Mouse (Mus musculus): Measurements from ENCODE around the gene Umad1. TPM values are rescaled to one million over a fixed set of nuclear protein-coding genes. Genes with fewer than 3 reads are reported as not detected.

The Umad1 gene
- polyA plus RNA-seq, 1 experiment from 2014 or later, result 55.5 TPM

DNA sequence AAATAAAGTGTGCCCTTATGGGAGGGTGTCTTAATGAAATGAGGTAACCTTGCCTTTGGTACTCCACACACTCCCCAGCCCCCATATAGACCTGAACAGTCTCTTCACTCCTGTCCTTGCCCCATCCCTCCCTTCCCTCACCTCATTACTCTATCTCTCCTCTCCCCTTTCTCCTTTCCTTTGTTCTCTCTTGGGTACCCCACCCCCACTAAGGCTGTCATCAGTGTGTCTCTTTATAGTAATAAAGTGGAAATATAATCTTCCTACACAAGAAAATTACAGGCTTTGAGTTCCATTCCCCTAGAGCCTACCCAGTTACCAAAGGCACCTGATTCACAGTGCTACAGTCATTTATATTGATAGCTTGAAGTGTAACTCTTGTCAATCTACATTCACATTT is 135.0 kb downstream of the Umad1 start:
- Histone ChIP-seq H3K9me3 (ENCODE audit: control insufficient read depth, low read length) (no peaks in the 10 kb centered on the region), H3K4me2 (replicated peaks) (no peak overlapping the region), H3K4me3 (replicated peaks; ENCODE audit: low read length) (no peak overlapping the region), H3K36me3 (replicated peaks; ENCODE audit: control insufficient read depth, insufficient read depth) (no peaks in the 10 kb centered on the region), H3K9ac (no peak overlapping the region), H3K4me1 (replicated peaks; ENCODE audit: control insufficient read depth, insufficient read depth, low read length) (0 out of 2 replicates have a peak, but pooled peaks cover 3% of the 10 kb centered on the region), H3K27me3 (ENCODE audit: control insufficient read depth, insufficient read depth, low read length) (no peaks in the 10 kb centered on the region), H3K27ac (no peak overlapping the region)
- no peak for DNase-seq (ENCODE audit: low spot score)
- ATAC-seq (ENCODE audit: low FRiP score), result 0 out of 2 replicates have a peak, but pooled peaks have one; percentile 31

DNA sequence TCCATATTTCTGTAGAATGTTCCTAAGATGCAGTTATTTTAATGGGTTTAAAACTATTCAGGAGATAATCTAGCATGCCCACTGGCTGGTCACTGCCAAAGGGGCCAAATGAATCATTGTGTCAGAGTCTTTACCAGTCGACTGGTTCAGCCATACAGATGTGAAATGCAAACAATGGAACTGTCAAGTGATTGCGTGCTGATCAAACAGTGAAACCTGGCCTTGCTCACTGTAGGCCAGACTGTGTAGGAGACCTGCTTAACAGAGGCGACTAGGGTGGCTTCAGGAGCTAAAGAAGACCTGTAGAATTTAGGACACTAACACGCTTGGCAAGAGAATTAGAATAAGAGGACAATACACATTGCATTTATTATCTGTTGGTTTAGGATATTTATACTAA is 136.0 kb downstream of the Umad1 start:
- Histone ChIP-seq H3K9me3 (ENCODE audit: control insufficient read depth, low read length) (no peaks in the 10 kb centered on the region), H3K36me3 (replicated peaks; ENCODE audit: control insufficient read depth, insufficient read depth) (no peaks in the 10 kb centered on the region), H3K4me3 (replicated peaks; ENCODE audit: low read length) (no peak overlapping the region), H3K9ac (no peak overlapping the region), H3K4me2 (replicated peaks) (no peak overlapping the region), H3K4me1 (replicated peaks; ENCODE audit: control insufficient read depth, insufficient read depth, low read length) (0 out of 2 replicates have a peak, but pooled peaks cover 3% of the 10 kb centered on the region), H3K27ac (no peak overlapping the region), H3K27me3 (ENCODE audit: control insufficient read depth, insufficient read depth, low read length) (no peaks in the 10 kb centered on the region)
- 23% methylated on average over 4 of the region's 4 CpGs for WGBS
- ATAC-seq (ENCODE audit: low FRiP score) (no peak), DNase-seq (ENCODE audit: low spot score) (no peak)

DNA sequence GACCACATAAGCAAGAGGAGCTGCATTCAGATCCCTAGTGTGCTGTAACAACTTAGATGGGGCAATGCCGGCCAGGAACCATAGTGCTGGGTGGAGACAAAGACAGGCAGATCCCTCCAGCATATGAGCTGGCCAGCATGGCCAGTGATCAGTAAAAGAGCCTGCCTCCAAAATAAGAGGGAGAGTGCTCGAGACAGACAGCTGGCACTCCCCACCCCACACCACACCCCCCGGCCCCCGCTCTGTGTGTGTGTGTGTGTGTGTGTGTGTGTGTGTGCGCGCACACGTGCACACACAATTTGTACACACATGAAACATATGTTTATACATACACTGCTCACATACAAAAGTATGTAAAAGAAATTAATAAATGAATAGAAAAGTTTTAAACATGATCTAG is 138.2 kb downstream of the Umad1 start:
- Histone ChIP-seq H3K9me3 (ENCODE audit: control insufficient read depth, low read length) (no peaks in the 10 kb centered on the region), H3K36me3 (replicated peaks; ENCODE audit: control insufficient read depth, insufficient read depth) (0 out of 2 replicates have a peak, but pooled peaks cover 3% of the 10 kb centered on the region), H3K4me1 (replicated peaks; ENCODE audit: control insufficient read depth, insufficient read depth, low read length) (0 out of 2 replicates have a peak, but pooled peaks cover 3% of the 10 kb centered on the region), H3K4me3 (replicated peaks; ENCODE audit: low read length) (no peak overlapping the region), H3K9ac (no peak overlapping the region), H3K4me2 (replicated peaks) (no peak overlapping the region), H3K27ac (no peak overlapping the region), H3K27me3 (ENCODE audit: control insufficient read depth, insufficient read depth, low read length) (no peaks in the 10 kb centered on the region)
- DNase-seq (ENCODE audit: low spot score), result no peak
- no peak for ATAC-seq (ENCODE audit: low FRiP score)
- WGBS, result 83% methylated on average over 7 of the region's 7 CpGs

DNA sequence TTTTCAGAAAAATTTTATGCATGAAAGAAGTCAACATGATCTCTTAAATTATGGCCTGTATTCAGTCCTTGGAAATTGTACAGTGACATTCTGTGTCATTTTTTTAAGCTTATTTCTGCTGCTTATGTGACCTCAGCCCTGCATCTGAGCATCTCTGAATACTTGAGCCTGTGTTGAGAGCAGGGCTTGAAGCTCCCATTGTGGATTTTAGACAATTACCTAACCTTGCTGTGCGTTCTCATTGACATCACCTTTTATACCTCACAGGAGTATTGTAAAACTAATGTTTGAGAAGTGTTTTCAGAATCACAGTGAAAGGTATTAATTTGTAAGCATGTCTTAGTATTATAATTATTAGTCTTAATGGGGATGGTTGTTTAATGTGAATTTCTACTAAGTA is 140.6 kb downstream of the Umad1 start:
- ATAC-seq (ENCODE audit: low FRiP score) (no peak), DNase-seq (ENCODE audit: low spot score) (no peak)
- no peak overlapping the region for H3K4me2 ChIP-seq (replicated peaks)
- H3K36me3 ChIP-seq (replicated peaks; ENCODE audit: control insufficient read depth, insufficient read depth), result 0 out of 2 replicates have a peak, but pooled peaks cover 3% of the 10 kb centered on the region
- no peaks in the 10 kb centered on the region for H3K9me3 ChIP-seq (ENCODE audit: control insufficient read depth, low read length)
- 0 out of 2 replicates have a peak, but pooled peaks cover 3% of the 10 kb centered on the region for H3K4me1 ChIP-seq (replicated peaks; ENCODE audit: control insufficient read depth, insufficient read depth, low read length)
- H3K27ac ChIP-seq, result no peak overlapping the region
- H3K27me3 ChIP-seq (ENCODE audit: control insufficient read depth, insufficient read depth, low read length), result no peaks in the 10 kb centered on the region
- no peak overlapping the region for H3K4me3 ChIP-seq (replicated peaks; ENCODE audit: low read length)
- H3K9ac ChIP-seq, result no peak overlapping the region
- WGBS, result 62% methylated on average over 1 of the region's 1 CpGs

DNA sequence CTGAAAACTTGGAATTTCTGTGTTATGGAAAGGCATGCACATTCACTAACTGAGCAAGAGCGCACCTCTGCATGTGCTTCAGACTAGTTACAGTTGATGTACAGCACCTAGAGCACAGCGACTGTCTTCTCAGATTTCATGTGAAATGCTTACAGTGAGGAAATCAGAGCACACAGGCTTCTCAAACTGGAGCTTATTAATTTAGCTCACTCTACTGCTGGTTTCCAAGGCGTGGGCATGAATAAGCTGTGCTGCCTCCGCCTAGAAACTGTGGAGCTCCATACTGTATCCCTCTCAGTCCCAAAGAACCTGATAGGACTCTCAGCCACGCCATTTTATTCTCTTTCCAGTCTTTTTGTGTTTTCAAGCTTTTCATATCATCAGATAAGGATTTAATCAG is 144.0 kb downstream of the Umad1 start:
- Histone ChIP-seq H3K4me2 (replicated peaks) (no peak overlapping the region), H3K27ac (no peak overlapping the region), H3K4me1 (replicated peaks; ENCODE audit: control insufficient read depth, insufficient read depth, low read length) (no peaks in the 10 kb centered on the region), H3K9ac (no peak overlapping the region), H3K9me3 (ENCODE audit: control insufficient read depth, low read length) (no peaks in the 10 kb centered on the region), H3K4me3 (replicated peaks; ENCODE audit: low read length) (no peak overlapping the region), H3K36me3 (replicated peaks; ENCODE audit: control insufficient read depth, insufficient read depth) (0 out of 2 replicates have a peak, but pooled peaks cover 3% of the 10 kb centered on the region), H3K27me3 (ENCODE audit: control insufficient read depth, insufficient read depth, low read length) (no peaks in the 10 kb centered on the region)
- 90% methylated on average over 5 of the region's 5 CpGs for WGBS
- ATAC-seq (ENCODE audit: low FRiP score) (no peak), DNase-seq (ENCODE audit: low spot score) (no peak)

DNA sequence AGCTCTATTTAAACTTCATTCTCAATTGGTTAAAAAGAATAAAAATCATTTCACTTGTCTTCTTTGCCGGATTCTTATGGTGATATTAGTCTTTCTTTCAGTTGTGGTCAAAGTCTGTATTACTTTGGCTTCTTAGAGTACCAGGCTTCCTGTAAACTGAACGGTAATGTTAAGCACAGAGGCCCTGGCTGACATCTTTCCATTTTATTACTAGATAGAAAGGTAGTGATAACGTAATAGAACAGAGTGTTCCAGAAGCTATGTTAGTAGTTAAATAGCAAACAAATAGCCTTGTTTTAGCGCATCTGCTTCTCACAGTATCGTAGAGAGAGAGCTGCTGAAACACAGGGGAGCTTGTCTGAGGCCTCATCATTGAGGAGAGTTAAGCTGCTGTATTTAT is 146.8 kb downstream of the Umad1 start:
- DNase-seq (ENCODE audit: low spot score) (no peak), ATAC-seq (ENCODE audit: low FRiP score) (no peak)
- Histone ChIP-seq H3K9ac (no peak overlapping the region), H3K36me3 (replicated peaks; ENCODE audit: control insufficient read depth, insufficient read depth) (0 out of 2 replicates have a peak, but pooled peaks cover 3% of the 10 kb centered on the region), H3K4me1 (replicated peaks; ENCODE audit: control insufficient read depth, insufficient read depth, low read length) (no peaks in the 10 kb centered on the region), H3K9me3 (ENCODE audit: control insufficient read depth, low read length) (no peaks in the 10 kb centered on the region), H3K27me3 (ENCODE audit: control insufficient read depth, insufficient read depth, low read length) (no peaks in the 10 kb centered on the region), H3K27ac (no peak overlapping the region), H3K4me2 (replicated peaks) (no peak overlapping the region), H3K4me3 (replicated peaks; ENCODE audit: low read length) (no peak overlapping the region)
- 91% methylated on average over 5 of the region's 5 CpGs for WGBS

DNA sequence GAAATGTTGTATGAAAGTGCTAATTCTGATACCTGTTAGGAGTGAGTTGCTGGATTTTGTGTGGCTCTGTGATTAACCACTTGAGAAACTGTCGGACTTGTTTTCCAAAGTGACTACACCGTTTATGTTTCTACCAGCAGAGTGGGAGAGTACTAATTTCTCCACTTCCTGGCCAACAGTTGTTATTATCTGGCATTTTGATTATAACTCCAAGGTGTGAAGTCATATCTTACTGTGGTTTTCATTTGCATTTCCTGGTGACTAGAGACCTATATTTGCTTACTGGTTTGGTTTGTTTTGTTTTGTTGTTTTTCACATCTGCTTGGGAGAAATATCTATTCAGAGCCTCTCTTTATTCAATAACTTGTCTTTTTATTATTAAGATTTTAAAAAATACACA is 149.2 kb downstream of the Umad1 start:
- Histone ChIP-seq H3K9me3 (ENCODE audit: control insufficient read depth, low read length) (no peaks in the 10 kb centered on the region), H3K4me1 (replicated peaks; ENCODE audit: control insufficient read depth, insufficient read depth, low read length) (no peaks in the 10 kb centered on the region; the same call in 1 of the 2 replicates), H3K9ac (no peak overlapping the region), H3K4me3 (replicated peaks; ENCODE audit: low read length) (no peak overlapping the region), H3K4me2 (replicated peaks) (no peak overlapping the region), H3K27me3 (ENCODE audit: control insufficient read depth, insufficient read depth, low read length) (no peaks in the 10 kb centered on the region), H3K36me3 (replicated peaks; ENCODE audit: control insufficient read depth, insufficient read depth) (no peaks in the 10 kb centered on the region), H3K27ac (no peak overlapping the region)
- WGBS, result 92% methylated on average over 2 of the region's 2 CpGs
- no peak for ATAC-seq (ENCODE audit: low FRiP score)
- no peak for DNase-seq (ENCODE audit: low spot score)

DNA sequence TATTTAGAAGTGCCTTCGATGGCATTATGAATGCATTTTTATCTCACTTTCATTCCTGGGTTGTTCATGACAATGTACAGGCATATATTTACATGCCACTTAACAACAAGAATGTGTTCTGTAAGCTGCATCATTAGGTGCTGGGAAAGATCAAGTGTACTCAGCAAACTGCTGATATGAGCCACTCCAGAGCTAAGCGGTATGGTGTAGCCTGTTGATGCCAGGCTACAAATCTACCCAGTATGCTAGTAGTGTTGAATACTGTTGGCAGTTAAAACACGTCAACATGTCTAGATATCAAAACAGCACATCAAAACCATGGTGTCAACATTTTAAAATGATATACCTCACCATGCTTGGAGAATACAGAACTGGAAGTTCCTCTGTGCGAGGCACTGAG is 150.8 kb downstream of the Umad1 start:
- Histone ChIP-seq H3K27ac (no peak overlapping the region), H3K9ac (no peak overlapping the region), H3K27me3 (ENCODE audit: control insufficient read depth, insufficient read depth, low read length) (no peaks in the 10 kb centered on the region), H3K9me3 (ENCODE audit: control insufficient read depth, low read length) (no peaks in the 10 kb centered on the region), H3K4me1 (replicated peaks; ENCODE audit: control insufficient read depth, insufficient read depth, low read length) (no peaks in the 10 kb centered on the region; the same call in 1 of the 2 replicates), H3K4me2 (replicated peaks) (no peak overlapping the region), H3K36me3 (replicated peaks; ENCODE audit: control insufficient read depth, insufficient read depth) (no peaks in the 10 kb centered on the region), H3K4me3 (replicated peaks; ENCODE audit: low read length) (no peak overlapping the region)
- ATAC-seq (ENCODE audit: low FRiP score) (no peak), DNase-seq (ENCODE audit: low spot score) (no peak)
- 86% methylated on average over 4 of the region's 4 CpGs for WGBS

DNA sequence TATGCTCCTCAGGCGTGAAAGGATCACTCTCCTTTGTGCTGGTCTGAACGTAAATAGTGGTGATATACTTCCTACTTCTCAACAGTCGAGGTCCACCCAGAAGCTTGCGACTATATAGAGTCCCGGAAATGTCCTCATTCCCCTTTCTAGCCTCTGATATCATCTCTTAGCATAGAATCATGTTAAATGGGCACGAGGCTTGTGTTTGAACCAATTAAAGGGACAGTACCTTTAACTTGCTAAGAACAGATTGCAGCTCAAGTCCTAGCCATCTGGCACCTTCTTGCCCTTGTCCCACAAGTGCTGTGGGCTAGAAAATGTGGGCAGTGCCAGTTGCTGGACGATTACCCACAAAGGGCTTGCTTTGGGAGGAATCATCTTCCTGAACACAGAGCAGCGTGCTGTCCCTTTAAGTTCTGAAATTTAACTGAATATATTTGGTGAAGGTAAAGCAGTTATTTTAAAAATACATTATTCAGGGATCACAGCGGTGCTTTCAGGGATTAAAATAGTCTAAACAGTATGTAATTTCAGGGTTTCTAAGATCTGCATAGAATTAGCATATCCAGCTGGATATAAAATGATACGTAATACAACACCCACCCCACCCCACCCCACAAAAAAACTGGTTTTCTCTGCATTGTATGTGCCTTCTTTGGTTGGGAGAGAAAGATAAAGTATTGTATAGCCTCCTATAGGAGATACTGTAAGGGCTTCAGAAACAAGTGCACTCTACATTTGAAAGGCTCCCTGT is 153.9 kb downstream of the Umad1 start:
- Histone ChIP-seq H3K4me1 (replicated peaks; ENCODE audit: control insufficient read depth, insufficient read depth, low read length) (no peaks in the 10 kb centered on the region; the same call in 1 of the 2 replicates), H3K36me3 (replicated peaks; ENCODE audit: control insufficient read depth, insufficient read depth) (no peaks in the 10 kb centered on the region), H3K4me2 (replicated peaks) (no peak overlapping the region), H3K9me3 (ENCODE audit: control insufficient read depth, low read length) (no peaks in the 10 kb centered on the region), H3K27me3 (ENCODE audit: control insufficient read depth, insufficient read depth, low read length) (no peaks in the 10 kb centered on the region), H3K27ac (no peak overlapping the region), H3K4me3 (replicated peaks; ENCODE audit: low read length) (no peak overlapping the region), H3K9ac (no peak overlapping the region)
- ATAC-seq (ENCODE audit: low FRiP score) (no peak), DNase-seq (ENCODE audit: low spot score) (peak; percentile 42)
- 62% methylated on average over 10 of the region's 10 CpGs for WGBS
